Mouse (Mus musculus): ENCODE data around the gene Robo1.
"Not testable (repeated sequence)": the region's sequence is repeated elsewhere in the genome, so short reads cannot be mapped to it uniquely, and the experiment has no call there.

The Robo1 gene

GRCm38 (mm10) chr16:72444428-72445135, 136.5 kb downstream of the Robo1 start:
- no peak for DNase-seq (ENCODE audit: extremely low spot score, low read depth, low spot score)

DNA sequence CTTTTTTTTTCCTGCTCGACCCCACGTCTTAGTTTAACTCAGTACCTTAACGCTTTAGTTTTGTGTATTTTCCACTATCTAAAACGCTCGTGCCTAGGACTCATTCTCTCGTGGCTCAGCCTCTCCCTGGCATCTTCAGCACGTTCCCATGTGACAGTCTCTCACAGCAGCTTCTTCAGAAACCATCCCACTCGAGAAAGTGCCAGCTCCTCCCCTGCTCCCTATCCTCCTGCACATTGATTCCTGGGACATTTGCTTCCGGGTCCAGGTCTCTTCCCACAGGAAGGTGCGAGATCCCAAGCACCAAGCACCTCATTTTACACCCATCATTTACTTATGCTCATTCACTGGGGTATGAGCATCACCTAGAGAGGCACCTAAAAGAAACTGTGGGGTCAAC, 150.0 kb downstream of the Robo1 start:
- no peak for DNase-seq (ENCODE audit: extremely low spot score, low read depth, low spot score)

DNA sequence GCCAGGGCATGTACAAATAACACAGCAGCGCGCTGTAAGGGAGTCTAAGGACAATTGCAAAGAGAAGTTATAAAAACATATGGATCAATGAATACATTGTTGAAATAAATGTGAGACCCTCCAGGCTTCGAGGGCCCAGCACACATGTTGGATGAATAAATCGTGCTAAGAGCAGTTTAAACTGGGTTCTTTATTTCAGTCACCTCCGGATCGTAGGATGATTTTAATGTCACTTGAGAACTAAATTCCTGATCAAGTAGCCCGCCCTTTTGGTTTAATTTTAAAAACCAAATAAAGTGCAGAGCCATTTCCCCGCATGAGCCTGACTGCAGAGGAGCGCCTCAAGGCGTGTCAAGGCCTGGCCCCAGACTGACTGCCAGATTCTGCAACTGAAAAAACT, 150.5 kb downstream of the Robo1 start:
- no peak for DNase-seq (ENCODE audit: extremely low spot score, low read depth, low spot score)

DNA sequence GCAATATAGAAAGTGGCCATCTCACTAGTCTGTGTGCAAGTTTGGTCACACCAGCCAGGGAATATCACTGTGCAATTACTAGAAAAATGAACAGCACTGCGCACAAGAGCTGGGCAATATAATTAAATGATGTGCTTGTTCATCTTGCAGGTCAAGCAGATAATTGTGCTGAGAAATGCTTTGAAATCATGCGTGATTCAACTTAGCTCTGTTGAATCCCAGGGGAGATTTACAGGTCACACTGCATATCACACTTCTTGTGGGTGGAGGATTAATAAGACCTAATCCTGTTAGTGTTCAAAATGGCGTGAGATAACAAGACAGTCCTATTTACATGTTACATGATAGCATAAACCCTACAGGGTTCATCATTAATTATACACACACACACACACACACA, 157.6 kb downstream of the Robo1 start:
- no peak for DNase-seq (ENCODE audit: extremely low spot score, low read depth, low spot score)

- DNase-seq (ENCODE audit: extremely low spot score, low read depth, low spot score), result no peak
These were observed 162.0 kb downstream of the Robo1 start for GRCm38 (mm10) chr16:72470037-72470673.

- DNase-seq (ENCODE audit: extremely low spot score, low read depth, low spot score), result no peak
These were observed 202.7 kb downstream of the Robo1 start for GRCm38 (mm10) chr16:72510716-72511199.

DNA sequence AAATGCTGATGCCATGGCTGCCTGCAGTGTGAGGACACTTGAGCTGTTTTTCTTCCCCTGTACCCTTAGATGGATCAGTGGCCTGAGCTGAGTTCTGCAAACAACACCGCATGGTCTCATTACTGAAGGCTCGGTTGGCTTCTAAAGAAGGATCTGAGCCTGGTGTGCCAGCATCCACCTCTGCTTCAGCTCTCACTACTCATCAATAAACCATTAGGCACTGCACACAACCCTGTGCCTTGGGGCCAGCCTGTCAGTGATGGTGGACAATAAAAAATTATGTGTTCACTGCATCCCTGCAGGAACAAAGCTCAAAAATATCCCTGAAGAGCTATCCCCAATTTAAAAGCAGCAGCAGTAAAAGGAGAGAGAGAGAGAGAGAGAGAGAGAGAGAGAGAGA, 223.2 kb downstream of the Robo1 start:
- DNase-seq (ENCODE audit: extremely low spot score, low read depth, low spot score), result no peak

GRCm38 (mm10) chr16:72533900-72534571, 225.9 kb downstream of the Robo1 start:
- DNase-seq (ENCODE audit: extremely low spot score, low read depth, low spot score), result no peak

GRCm38 (mm10) chr16:72538171-72538570, 230.1 kb downstream of the Robo1 start:
- DNase-seq (ENCODE audit: extremely low spot score, low read depth, low spot score), result no peak

- DNase-seq (ENCODE audit: extremely low spot score, low read depth, low spot score), result no peak
These were observed 235.8 kb downstream of the Robo1 start for GRCm38 (mm10) chr16:72543928-72544327.

DNA sequence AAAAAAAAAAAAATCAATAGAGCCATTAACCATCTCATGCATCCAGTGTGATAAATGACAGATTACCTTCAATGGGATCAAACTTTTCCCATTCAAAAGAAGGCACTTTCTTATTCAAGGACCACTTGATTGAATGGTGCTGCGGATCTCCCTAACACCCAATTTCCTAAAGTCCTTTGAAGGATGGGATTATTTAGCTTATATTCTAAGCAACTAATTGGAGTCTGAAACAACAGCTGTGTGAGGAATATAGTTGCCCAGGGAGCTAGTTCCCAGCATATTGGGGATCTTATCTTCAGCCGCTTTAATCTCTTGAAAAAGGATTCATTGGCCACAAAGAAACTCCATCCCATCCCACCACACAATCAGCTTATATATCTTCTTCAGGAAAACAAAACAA, 236.8 kb downstream of the Robo1 start:
- no peak for DNase-seq (ENCODE audit: extremely low spot score, low read depth, low spot score)

DNA sequence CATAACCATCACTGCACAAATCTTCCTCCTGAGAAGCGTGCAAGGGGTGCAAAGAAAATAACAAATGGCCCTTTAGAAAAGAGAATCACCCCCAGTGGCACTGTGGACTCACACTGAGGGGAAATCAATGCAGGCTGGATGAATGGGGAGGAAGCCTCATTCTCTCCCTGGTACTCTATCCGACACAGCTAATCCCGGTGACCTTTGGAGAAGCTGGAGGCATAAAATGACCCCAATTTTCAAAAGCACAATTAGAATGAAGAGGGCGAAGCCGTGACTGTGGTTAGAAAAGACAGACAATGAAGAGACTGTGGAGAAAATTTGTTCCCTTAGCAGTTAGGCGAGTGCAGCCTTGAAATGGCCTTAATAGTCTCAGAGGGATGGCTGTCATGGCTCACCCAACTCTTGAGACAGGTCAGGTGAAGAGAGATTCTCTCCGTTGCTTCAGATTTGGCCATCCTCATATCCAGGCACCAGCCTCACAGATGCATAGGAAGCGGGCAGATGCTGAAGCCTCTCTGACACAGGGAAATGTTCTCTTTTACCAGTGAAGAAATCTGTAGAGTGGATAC, 243.7 kb downstream of the Robo1 start:
- no peak for DNase-seq (ENCODE audit: extremely low spot score, low read depth, low spot score)

GRCm38 (mm10) chr16:72553713-72554112, 245.6 kb downstream of the Robo1 start:
- no peak for DNase-seq (ENCODE audit: extremely low spot score, low read depth, low spot score)

GRCm38 (mm10) chr16:72562149-72562548, 254.0 kb downstream of the Robo1 start:
- DNase-seq (ENCODE audit: extremely low spot score, low read depth, low spot score), result not testable (repeated sequence)

- no peak for DNase-seq (ENCODE audit: extremely low spot score, low read depth, low spot score)
These were observed 255.3 kb downstream of the Robo1 start for GRCm38 (mm10) chr16:72563196-72563963.

DNA sequence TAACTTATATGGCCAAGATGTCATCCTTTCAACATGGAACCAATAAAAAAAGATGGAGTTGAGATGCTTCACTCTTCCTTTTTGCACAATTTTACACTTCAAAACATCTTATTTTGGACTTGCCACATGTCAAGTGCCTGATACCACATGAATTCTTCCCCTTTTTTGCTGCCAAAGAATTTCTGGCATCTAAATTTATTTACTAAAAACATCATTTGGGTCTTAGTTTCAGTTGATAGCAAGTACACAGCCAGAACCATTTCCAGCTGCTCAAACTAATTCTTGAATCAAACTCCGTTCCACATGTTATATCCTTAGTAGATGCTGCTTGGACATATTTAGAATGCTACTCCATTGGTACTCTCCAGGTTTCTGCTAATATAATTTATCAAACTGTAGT, 267.1 kb downstream of the Robo1 start:
- DNase-seq (ENCODE audit: extremely low spot score, low read depth, low spot score), result no peak

GRCm38 (mm10) chr16:72576956-72577355, 268.9 kb downstream of the Robo1 start:
- DNase-seq (ENCODE audit: extremely low spot score, low read depth, low spot score), result no peak

- DNase-seq (ENCODE audit: extremely low spot score, low read depth, low spot score), result no peak
These were observed 276.5 kb downstream of the Robo1 start for GRCm38 (mm10) chr16:72584454-72585159.

GRCm38 (mm10) chr16:72585160-72585813, 277.2 kb downstream of the Robo1 start:
- DNase-seq (ENCODE audit: extremely low spot score, low read depth, low spot score), result no peak

Measured in hindlimb bud, embryonic 11.5 days (tissue).